Mouse (Mus musculus) T-cell, adult 66 days (primary cell): ENCODE measurements around the gene Mesp2. TPM values are rescaled to one million over a fixed set of nuclear protein-coding genes. Genes with fewer than 3 reads are reported as not detected.

Experiments used
- total RNA-seq, 2 experiments: library from RNA; stranded (reverse); gene quantifications; 3 replicates in 1 of 2; 4 replicates in 1 of 2; pipeline ENCODE4 v1.2.4; 2023

Gene Mesp2
- under 1 TPM in 1 of 2 experiments, not detected in 1; 0.30 TPM for total RNA-seq

DNA sequence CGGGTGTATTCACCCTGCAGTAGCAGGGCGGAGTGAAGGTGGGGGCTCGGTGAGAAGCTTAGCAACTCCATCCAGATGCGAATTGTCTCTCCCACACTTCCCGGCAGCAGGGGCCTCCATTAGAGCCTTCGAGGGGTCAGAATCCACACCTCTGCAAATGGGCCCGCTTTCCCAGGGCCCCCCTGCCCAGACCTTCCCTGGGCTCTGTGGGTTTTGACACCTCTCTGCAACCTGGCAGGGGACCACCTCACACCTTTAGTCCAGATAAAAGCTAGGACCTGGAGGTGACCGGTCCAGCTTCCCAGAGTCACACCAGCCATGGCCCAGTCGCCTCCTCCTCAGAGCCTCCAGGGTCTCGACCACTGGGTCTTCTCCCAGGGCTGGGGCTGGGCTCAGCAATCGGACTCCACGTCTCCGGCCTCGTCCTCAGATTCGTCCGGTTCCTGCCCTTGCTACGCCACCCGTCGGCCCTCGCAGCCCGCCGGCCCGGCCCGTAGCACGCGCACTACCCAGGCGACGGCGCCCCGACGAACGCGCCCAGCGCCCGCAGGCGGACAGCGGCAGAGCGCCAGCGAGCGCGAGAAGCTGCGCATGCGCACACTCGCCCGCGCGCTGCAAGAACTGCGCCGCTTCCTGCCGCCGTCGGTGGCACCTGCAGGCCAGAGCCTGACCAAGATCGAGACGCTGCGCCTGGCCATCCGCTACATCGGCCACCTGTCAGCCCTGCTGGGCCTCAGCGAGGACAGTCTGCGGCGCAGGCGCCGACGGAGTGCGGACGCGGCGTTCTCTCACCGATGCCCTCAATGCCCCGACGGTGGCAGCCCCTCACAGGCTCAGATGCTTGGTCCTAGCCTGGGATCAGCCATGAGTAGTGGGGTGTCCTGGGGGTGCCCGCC, at the start of gene Mesp2:
Gene Mesp2, plus strand, starts transcription at position 117 of the 896 bp plus-strand sequence.

DNA sequence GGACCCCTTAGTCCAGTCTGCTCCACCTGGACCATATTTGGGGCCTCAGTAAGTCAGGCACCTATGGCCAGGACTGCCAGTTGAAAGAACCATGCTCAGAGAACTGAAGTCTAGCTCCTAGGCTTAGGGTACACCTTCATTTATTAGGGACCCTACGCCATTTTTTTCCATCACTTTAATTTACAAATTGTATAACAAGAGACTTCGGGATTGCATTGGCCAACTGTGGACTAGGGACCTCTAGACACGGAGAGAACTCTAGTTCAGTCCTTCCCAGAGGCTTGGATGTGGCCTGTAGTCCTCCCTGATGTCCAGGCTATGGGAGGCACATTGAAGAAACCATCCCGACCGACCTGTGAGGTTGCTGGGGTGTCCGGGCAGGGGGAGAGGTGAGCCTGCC, 16.8 kb upstream of the Mesp2 start, which contains the start of gene Mesp1:
Gene Mesp1, minus strand, starts transcription at position 101 of the 400 bp plus-strand sequence.

DNA sequence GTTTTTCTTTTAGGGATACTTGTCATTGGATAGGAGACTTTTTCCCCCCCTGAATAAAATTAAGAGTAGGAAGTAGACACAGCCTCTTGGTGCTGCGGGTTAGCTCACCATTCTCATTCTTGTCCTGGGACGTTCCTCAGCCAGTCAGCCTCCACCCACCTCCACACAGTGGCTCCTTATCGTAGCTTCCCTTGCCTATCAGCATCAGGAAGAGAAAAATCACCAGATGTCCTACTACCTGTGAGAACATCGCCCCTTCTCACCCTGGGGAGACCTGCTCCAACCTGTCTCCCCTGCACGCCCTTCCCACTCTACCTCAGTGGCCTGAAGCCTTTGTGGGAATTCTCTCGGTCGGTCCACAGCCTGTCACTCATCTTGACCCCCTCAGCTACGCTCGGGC, 50.3 kb downstream of the Mesp2 start, which contains the start of gene Anpep:
Gene Anpep, minus strand, starts transcription at position 249 of the 400 bp plus-strand sequence.

Other genes starting within 250 kb of the Mesp2 start
- gene Rhcg, start 193.1 kb upstream of the Mesp2 start, total RNA-seq, result not detected
- 1 to 10 TPM; 2.6 to 3.3 TPM for gene Ticrr, start 150.5 kb upstream of the Mesp2 start, total RNA-seq
- gene Kif7, start 95.0 kb upstream of the Mesp2 start, total RNA-seq, result 1 to 10 TPM; 3.2 to 4.7 TPM
- gene Plin1, start 77.8 kb upstream of the Mesp2 start, total RNA-seq, result not detected
- 1 to 10 TPM; 1.2 to 1.3 TPM for gene Pex11a, start 67.6 kb upstream of the Mesp2 start, total RNA-seq
- gene Wdr93, start 67.6 kb upstream of the Mesp2 start, total RNA-seq, result not detected
- not detected for gene Mesp1, start 16.9 kb upstream of the Mesp2 start, total RNA-seq
- gene Anpep, start 50.3 kb downstream of the Mesp2 start, total RNA-seq, result under 1 TPM in 1 of 2 experiments, not detected in 1; 0.35 TPM
- gene Ap3s2, start 109.9 kb downstream of the Mesp2 start, total RNA-seq, result 10 to 100 TPM; 17.3 to 17.4 TPM
- gene Arpin, start 124.6 kb downstream of the Mesp2 start, total RNA-seq, result not detected
- gene Zfp710, start 214.1 kb downstream of the Mesp2 start, total RNA-seq, result 10 to 100 TPM; 27.9 to 35.9 TPM